Mouse (Mus musculus) right cerebral cortex, postnatal 10 days (tissue): ENCODE results near the gene Ap5s1.

ENCODE experiments used
- DNase-seq, 2 experiments: peaks; one replicate each; pipeline ENCODE4 v3.0.0; 2021; ENCODE audit warnings: low spot score in 2 of 2

Ap5s1 gene

DNA sequence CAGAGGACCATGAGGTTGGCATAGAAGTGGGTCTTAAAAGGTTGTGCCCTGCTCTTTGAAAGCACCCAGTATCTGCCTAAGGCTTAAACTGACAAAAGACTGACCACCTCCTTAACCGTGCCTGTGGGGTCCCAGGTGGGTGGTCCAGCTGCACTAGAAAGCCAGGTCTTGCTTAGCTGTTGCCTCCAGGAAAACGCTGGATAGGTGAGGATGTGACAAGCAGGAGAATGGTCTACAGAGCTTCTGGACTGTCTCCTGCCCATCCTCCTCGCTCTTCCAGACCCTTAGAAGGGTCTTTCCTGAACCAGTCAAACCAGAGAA is 19.3 kb upstream of the Ap5s1 start:
- DNase-seq = no peak

DNA sequence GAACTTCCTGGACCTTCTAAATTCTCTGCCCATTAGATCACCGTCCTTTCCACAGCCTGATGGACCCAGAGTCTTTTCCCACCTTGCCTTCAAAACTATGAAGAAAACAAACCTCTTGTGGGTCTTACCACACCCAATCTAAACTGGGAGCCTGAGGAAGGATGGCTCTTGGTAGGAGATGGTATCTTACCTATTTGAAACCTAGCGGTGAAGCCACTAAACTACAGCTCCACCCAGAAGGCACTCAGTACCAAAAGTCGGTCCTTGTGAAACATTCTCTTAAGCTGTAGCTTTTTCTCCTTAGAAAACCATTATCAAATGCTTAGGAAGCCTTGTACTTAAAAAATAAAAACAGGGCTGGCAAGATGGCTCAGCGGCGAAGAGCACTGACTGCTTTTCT is 18.6 kb upstream of the Ap5s1 start:
- DNase-seq = no peak

DNA sequence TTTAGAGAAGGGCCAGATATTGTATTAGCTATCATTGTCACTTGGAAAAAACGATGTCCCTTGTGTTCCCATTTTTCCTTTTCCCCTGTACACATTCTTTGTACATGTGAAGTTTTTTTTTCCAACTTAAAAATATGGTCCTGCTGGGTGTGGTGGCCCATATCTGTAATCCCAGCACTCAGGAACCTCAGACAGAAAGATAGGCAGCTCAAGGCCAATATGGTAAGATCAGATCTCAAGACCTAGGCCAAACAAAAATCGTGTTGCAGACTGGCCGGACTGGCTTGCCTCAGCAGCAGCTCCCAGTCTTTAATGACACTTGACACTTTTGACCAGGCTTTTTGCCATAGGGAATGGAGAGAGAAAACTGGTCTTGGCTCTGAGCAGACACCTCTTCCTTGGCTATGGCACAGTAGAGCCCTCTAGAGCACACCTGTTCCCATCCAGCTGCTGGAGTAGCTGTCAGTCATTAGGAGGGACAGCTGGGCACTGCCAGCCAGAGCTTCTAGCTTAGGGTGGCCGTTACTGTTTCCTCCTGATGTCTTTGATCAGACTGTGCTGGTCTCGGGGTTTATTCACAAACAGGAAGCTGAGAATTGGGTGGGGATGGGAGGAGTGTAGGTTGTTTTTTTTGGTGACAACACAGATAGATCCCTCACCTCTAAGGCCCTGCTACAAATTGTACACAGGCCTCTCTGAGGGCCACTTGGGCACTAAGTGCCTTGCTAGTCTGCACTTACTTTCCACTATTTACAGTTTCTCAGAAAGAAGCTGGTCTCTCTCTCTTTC is 17.2 kb upstream of the Ap5s1 start:
- DNase-seq = no peak

DNA sequence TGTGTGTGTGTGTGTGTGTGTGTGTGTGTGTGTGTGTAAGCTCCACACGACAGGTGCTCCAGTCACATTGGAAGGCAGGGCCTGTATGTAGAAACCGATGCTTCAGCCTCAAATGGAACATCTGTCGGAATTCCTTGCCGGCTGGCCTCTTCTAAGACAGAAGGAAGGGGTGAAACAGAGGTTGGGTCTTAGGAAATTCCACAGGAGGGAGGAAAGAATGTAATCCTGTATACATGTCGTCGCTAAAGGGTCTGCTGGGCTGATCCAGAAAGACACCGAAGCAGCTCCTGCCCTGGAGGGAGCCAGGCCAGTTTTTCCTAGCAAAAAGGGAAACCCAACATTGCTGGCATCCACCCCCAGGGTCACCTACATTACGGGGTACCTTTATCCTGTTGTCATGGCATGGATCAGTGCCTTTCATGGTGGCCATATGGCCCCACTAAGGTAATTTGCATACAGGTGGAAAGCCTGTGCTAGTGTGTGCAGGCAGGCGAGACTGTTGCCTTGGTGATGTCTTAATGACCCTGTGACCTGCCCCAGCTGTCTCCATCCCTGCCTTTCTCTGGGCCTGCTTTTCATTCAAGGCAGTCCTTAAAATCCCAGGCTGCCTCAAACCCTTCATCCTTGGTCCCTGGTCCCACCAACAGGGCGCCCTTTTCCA is 16.4 kb upstream of the Ap5s1 start:
- no peak for DNase-seq

DNA sequence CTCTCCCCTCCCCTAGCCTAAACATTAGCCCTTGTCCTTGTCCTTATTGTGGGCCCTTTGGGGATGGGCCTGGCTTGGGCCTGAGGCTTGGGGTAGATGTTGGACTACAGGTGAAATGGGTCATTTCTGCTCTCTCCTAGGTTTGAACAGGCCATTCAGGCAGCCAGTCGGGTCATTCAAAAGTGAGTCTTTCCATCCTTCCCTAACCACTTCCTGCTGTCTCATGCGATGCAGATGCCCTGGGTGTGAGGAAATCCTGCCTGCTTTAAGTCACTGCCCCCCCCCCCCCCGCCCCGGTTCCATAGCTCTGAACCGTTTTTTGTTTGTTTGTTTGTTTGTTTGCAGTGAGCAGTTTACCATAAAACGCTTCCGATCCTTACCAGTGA is 15.9 kb upstream of the Ap5s1 start:
- DNase-seq = no peak

DNA sequence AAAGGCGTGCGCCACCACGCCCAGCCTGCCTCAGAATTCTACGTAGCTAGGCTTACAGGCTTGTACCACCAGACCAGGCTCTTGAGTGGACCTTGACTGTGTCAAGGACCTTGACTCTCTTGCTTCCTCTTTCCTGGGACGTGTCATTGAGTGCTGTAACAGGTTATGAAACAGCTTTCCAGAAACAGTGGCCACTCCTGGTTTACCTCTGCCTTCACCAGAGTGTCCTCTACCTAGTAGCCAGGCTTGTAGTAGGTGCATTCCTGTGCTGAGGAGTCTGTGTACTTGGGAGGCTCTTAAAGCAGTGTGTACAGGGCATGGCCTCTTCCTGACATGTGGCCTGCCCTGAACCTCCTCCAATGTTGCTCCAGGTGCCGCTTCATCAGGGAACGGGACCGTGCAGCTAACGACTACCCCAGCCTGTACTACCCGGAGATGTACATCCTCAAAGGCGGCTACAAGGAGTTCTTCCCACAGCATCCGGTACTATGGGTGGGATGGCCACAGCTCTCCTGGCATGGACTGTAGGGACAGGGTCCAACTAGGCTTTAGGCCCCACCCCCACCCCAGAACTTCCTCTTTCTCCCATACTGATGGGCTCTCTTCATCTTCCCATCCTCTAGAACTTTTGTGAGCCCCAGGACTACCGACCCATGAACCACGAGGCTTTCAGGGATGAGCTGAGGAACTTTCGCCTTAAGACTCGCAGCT is 10.1 kb upstream of the Ap5s1 start:
- DNase-seq = no peak

DNA sequence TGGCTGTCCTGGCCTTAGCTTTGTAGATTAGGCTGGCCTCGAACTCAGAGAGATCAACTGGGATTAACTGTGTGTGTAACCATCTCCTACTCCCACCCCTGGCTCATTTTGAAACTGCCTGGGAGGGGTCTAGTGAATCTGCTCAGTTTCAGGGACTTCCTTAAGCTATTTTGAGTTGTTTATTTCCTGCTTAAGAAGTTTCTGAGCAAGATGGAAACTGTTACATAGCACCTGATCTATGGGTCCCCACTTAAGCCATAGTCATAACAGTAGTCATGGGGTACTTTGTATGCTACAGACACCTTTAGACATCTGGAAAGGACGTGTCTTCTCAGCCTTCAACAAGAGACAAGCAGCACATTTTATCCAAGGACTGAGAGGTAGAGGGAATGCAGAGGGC is 6.2 kb upstream of the Ap5s1 start:
- no peak for DNase-seq

DNA sequence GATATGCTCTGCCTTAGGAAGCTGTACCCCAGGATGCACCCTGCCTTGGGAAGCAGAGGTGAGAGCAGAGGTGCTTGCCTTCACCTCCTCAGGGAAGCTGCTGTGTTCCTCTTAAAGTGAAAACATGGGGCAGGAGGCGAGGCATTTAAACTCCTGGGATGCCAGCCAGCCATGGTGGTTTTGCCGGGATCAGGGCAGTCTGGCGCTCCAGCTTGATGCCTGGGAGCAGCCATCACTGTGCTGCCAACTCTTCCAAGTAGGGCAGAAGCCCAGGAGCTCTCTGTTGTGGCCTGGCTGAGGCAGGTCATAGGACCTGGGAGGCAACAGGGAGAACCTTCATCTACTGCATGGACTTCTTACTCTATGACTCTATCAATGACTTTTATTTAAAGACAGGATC is 5.6 kb upstream of the Ap5s1 start:
- DNase-seq = no peak

DNA sequence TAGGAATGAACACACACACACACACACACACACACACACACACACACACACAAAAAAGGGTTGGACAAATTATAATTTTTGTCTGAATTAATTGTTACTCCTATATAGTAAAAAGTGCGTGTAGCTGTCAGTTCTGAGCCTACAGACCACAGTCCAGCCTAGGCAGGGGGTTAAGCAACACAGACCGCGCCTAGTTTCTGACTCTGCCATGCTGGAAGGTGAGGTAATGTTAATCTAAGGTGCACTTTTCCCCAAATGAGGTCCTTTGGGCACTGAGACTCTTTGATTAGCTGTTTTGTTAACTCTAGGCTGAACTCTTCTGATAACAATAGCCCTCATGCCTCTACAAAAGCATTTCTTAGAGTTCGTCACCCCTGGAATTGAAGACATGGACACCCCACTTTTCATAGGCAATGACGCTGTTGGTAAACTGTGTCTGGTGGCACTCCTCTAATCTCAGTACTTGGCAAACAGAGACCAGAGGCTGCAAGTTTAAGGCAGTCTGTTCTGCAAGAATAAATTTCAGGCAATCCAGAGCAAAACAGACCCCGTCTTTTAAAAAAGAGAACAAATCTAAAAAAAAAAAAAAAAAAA is 3.0 kb upstream of the Ap5s1 start:
- DNase-seq = no peak

DNA sequence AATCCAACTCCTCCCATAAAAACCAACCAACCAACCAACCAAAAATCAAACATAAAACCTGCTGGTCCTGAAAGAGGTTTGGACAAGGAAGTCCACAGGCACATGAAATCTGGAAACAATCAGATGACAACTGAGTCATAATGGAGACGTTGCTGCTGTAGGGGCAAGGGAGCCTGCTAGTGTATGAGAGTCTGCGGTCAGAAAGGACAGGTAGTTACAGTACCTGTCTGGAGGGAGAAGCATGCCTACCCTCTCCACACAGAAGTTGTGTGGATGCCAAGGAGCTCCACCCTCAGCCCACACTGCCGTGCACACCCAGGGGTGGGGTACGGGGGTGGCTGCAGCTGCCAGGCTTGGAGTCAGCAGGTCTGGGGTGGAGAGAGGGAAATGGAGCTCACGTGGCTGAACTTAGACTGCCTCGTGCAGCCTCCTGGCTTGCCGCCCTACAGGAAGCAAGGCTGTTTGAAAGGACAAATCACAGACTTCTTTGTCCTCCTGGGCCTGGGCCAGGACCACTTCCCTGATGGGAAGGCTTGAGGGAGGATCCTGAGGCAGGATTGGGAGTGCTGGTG is 2.4 kb upstream of the Ap5s1 start:
- DNase-seq = peak; percentile 84 to 88

DNA sequence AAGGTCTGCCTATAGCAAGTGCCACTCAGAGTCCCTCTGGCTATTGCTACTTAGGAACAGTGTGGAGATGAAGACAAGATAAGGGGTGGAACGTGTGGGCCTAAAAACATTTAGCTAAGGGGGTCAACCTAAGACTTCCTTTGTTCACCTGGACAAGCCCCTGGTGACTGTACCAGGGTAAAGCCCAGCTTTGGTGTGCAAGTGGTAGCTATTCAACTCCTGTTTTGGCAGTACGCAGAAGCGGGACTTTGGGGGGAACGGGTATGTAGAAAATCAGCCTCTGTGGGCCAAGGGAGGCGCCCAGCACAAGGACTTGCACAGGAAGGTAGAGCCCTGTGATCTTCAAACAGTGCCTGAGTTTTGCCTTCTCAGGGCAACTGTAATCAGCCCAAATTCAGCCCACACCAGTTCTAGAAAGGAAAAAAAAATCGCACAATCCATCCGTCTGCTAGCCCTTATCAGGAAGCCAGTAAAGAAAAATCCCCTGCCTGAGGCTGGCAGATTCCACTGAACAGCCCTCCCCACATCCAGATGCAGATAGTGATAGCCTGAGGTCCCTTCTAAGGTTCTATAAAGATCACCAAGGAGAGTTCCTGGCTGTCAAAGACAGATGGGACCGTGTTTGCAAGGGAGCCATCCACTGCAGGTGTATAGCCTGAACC is 1.2 kb upstream of the Ap5s1 start:
- DNase-seq = no peak

DNA sequence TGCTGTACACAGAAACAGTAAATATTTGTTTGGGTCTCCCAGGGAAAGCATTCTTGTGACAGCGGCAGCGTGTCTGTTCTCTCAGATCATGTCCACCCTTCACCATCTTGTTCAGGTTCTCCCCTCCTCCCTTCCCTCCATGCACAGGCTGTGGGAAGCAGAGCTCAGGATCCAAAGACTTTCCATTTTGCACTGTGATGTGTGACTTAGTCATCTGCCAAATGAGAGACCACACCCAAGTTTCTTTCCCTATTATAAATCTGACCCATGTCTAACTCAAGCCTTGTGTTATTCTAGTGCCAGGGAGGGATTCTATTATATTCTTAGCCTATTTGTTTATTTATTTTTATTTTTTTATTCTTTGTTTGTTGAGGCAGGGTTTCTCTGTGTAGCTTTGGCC is 1.5 kb downstream of the Ap5s1 start:
- no peak for DNase-seq

DNA sequence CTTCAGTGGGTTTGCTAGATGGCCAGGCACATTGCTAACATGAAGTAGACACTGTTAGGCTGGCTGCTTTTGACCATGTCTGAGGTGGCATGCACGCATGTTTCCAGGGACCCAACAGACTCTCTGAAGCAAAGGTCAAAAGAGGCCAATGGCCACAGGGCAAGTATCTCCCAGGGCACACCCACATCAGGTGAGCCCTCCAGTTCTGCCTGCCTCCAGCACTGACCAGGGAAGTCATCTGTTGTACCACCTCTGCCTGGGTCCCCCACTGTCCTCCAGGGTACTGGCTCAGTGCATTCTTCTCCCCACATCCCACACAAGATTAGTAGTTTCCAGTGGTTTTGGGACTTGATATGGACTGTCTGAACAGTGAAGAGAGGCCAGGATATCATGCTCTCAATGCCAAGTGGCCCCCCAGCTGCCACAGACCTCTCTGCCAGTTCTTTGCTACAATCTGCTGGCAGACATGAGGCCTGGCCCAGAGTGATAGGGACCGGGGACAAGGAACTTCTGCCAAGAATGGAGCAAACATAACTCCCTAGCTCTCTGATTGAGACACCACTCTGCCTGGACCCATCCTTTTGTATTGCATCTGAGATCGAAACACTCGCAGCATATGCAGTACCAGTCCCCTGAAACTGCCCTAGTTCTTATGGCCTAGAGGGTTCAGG is 2.4 kb downstream of the Ap5s1 start:
- no peak for DNase-seq

DNA sequence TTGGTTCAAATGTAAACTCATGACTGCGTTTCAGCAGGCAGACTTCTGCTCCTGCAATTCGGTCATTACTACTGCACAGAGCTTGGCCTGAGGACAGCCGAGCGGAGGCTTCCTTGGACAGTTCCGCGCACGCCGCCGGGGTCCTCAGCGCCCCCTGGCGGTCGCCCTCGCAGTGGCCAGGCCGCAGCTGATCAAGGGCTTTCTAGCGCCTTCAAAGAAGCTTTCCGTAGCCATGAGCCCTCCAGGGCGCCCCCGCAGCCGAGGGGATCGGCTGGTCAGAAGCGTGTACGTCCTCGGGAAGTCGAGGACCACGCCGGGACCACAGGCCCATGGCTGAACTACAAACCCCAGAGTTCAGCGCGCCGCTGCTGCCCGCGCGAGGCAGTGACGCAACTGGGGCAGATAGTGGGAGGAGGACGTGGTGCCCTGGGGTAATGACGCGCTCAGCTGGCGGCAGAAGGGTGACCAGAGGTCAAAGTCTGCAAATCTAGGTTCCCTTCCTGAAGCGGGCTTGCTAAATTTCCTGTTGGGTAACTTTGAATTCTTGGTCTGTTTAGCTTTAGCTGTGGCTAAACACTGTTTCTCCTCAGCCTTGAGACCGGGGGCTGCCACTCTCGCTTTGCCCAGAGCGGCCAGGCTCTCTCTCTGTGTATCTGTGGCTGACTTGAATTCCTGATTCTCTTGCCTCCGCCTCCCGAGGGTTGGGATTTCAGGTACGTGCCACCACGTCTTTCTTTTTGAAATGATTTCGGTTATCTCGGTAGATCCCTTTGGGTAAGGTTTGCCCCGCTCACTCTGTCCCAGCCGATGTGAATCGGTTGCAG is 3.3 kb downstream of the Ap5s1 start:
- DNase-seq = peak; percentile 96 to 97

DNA sequence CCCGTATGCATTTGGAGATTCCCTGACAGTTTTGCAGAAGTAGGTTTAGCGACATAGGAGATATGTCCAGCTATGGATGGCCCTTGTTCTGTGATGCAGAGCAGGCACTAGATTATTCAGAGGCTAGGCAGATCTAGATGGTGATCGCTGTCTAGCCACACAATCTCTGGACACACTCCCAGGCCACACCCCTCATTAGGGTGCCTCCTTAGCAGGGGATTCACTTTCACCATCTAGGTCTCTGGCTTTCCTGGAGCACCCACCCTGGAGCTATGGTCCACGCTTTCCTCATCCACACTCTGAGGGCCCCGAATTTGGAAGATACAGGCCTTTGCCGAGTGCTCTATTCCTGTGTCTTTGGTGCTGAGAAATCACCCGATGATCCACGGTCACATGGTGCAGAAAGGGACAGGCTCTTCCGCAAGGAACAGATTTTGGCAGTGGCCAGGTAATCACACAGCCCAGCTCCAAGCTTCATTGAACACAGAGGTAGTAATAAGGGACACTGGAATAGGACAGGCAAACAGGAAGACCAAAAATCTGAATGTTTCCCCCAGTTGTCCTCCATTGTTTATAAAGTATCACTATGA is 4.2 kb downstream of the Ap5s1 start:
- peak; percentile 32 to 57 for DNase-seq

DNA sequence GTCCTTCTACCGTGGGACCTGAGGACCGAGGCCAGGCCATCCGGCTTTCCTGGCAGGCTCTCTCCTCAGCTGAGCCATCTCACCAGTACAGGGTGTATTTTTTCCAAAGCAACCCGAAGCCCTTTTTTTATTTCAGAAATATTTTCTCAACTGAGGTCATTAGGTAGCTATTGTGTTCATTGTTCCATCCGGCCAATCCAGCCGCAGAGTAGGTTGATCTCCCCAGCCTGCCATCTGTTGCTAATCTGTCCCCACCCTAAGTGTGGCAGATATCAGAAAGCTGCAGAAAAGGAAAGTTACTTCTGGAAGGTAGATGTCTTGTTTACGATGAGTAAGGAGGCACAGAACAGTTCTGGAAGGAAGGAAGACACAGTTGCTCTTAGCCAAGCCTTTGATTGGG is 6.9 kb downstream of the Ap5s1 start:
- DNase-seq = no peak

DNA sequence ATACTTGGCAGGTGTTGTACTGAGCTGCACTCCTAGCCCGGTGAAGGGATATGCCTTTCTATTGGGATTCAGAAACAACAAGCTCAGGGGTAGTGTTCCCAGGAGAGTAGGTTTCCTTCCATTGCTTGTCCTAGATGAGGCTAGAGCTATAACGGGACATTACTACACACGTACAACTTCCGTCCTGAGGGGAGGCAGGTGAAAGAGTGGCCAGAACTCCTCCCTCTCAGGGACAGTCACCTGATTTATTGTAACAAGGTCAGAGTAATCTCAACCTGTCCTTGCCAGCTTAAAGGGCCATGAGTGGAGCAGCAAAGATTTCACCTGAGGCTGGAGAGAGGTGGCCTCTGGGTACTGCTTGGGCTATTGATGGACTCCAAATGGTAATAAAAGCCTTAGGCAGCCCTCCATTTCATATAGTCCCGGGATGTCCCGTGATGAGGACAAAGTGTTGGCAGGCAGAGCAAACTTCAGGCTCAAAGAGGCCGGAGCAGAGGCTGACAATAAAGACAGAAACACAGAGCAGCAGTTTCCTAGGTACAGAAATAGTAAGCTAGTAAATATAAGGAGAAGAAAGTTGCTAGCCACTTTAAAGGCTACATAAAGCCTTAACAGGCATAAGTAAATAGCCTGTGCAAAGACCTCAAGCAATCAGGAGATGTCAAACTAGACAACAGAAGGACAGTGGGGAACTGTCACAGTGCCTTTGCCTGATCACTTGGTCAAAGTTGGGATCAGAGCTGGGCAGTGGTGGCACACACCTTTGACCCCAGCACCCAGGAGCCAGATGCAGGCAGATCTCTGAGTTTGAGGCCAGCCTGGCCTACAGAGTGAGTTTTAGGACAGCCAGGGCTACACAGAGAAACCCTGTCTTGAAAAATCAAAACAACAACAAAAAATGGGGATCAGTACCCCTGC is 9.3 kb downstream of the Ap5s1 start:
- DNase-seq = no peak

DNA sequence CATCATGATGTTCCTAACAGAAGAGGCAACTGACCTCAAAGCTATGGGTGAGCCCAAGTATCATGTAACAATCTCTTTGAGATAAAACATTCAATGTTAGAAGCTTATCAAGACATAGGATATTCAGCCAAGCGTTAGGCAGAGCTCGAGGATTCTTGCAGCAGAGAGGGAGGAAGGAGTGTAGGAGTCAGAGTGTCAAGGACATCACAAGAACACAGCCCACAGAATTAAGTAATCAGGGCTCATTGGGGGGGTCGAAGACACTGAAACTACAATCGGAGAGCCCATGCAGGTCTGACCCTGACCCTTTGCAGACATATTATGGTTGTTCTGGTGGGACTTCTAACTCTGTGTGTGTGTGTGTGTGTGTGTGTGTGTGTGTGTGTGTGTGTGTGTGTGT is 13.2 kb downstream of the Ap5s1 start:
- DNase-seq = no peak
